Mouse (Mus musculus) activated CD4-positive, CD25-positive, alpha-beta regulatory T cell, adult 4 months (primary cell): ENCODE data around the gene Rara. TPM values are rescaled to one million over a fixed set of nuclear protein-coding genes. Genes with fewer than 3 reads are reported as not detected.

Source experiments
- ATAC-seq: one replicate; pipeline ENCODE4 v1.8.0; 2017
- polyA plus RNA-seq, 2 experiments: library from polyadenylated mRNA; unstranded; fragments of 100-300 nt; shearing (Covaris generic); gene quantifications; one replicate each; pipeline ENCODE4 v1.2.1; 2017

The Rara gene
- polyA plus RNA-seq, 2 experiments from 2014 or later = 9.0 to 13.7 TPM

GRCm38 (mm10) chr11:99010124-99010523 lies 82.5 kb downstream of the Rara start:
- ATAC-seq = peak; percentile 77

- no peak for ATAC-seq
Measured at GRCm38 (mm10) chr11:99010706-99011105, 83.1 kb downstream of the Rara start.

- ATAC-seq = no peak
Measured at GRCm38 (mm10) chr11:99013856-99014255, 86.2 kb downstream of the Rara start.

GRCm38 (mm10) chr11:99019844-99020243 lies 92.2 kb downstream of the Rara start:
- ATAC-seq = no peak

GRCm38 (mm10) chr11:99022384-99022933 lies 94.8 kb downstream of the Rara start:
- no peak for ATAC-seq

GRCm38 (mm10) chr11:99023094-99023493 lies 95.5 kb downstream of the Rara start:
- no peak for ATAC-seq

- ATAC-seq = peak; percentile 95
Measured at GRCm38 (mm10) chr11:99023500-99024467, 96.2 kb downstream of the Rara start, which contains the start of gene Top2a. Top2a (minus strand) TSS chr11:99024189.

Other genes starting within 250 kb of the Rara start
- 10 to 100 TPM; 14.2 to 25.7 TPM for gene Psmd3, start 245.3 kb upstream of the Rara start, polyA plus RNA-seq
- not detected for gene Csf3, start 226.6 kb upstream of the Rara start, polyA plus RNA-seq
- 10 to 100 TPM; 19.1 to 27.9 TPM for gene Med24, start 198.4 kb upstream of the Rara start, polyA plus RNA-seq
- 1 to 10 TPM; 1.4 to 3.5 TPM for gene Thra, start 187.2 kb upstream of the Rara start, polyA plus RNA-seq
- 1 to 10 TPM; 2.9 to 5.4 TPM for gene Nr1d1, start 152.5 kb upstream of the Rara start, polyA plus RNA-seq
- gene Msl1, start 132.3 kb upstream of the Rara start, polyA plus RNA-seq = 10 to 100 TPM; 19.9 to 22.0 TPM
- gene Casc3, start 122.9 kb upstream of the Rara start, polyA plus RNA-seq = 10 to 100 TPM; 10.6 to 11.2 TPM
- under 1 TPM in 1 of 2 experiments, not detected in 1; 0.15 TPM for gene Rapgefl1, start 91.0 kb upstream of the Rara start, polyA plus RNA-seq
- 10 to 100 TPM; 10.9 to 12.3 TPM for gene Wipf2, start 64.2 kb upstream of the Rara start, polyA plus RNA-seq
- gene Cdc6, start 20.0 kb upstream of the Rara start, polyA plus RNA-seq = 10 to 100 TPM; 10.1 to 17.7 TPM
- under 1 TPM in 1 of 2 experiments, not detected in 1; 0.41 TPM for gene Gjd3, start 55.2 kb downstream of the Rara start, polyA plus RNA-seq
- 100 to 1,000 TPM; 118 to 121 TPM for gene Top2a, start 96.4 kb downstream of the Rara start, polyA plus RNA-seq
- 10 to 100 TPM; 33.7 to 43.6 TPM for gene Igfbp4, start 113.4 kb downstream of the Rara start, polyA plus RNA-seq
- not detected for gene Tns4, start 161.5 kb downstream of the Rara start, polyA plus RNA-seq
- gene Ccr7, start 227.3 kb downstream of the Rara start, polyA plus RNA-seq = 100 to 1,000 TPM; 243 to 261 TPM